Mouse (Mus musculus) ES-Bruce4 (cell line): ENCODE results near the gene Cyb5r4. TPM values are rescaled to one million over a fixed set of nuclear protein-coding genes. Genes with fewer than 3 reads are reported as not detected.
"Not testable (repeated sequence)": the region's sequence is repeated elsewhere in the genome, so short reads cannot be mapped to it uniquely, and the experiment has no call there.

Source experiments
- H3K27ac ChIP-seq: 2 replicates; pipeline ENCODE4 v1.5.1; 2012; ENCODE audit warnings: low read length, inconsistent platforms; ENCODE audit not compliant: insufficient read depth
- H3K27me3 ChIP-seq: 2 replicates; pipeline ENCODE4 v1.6.1; 2012; ENCODE audit warnings: mild to moderate bottlenecking, low read length, inconsistent platforms; ENCODE audit not compliant: control insufficient read depth, poor library complexity, insufficient read depth, severe bottlenecking
- H3K36me3 ChIP-seq: 2 replicates; pipeline ENCODE4 v1.6.1; 2012; ENCODE audit warnings: inconsistent platforms, mild to moderate bottlenecking, low read length, moderate library complexity; ENCODE audit not compliant: control insufficient read depth, poor library complexity, insufficient read depth, severe bottlenecking
- H3K4me1 ChIP-seq: one replicate; pipeline ENCODE4 v1.8.1; 2011; ENCODE audit warnings: low read length; ENCODE audit not compliant: control insufficient read depth, insufficient read depth
- H3K4me3 ChIP-seq: 2 replicates; pipeline ENCODE4 v1.5.1; 2011; ENCODE audit warnings: low read depth, mild to moderate bottlenecking, low read length
- H3K9ac ChIP-seq: 2 replicates; pipeline ENCODE4 v1.6.1; 2012; ENCODE audit warnings: low read depth, mild to moderate bottlenecking, inconsistent platforms; ENCODE audit not compliant: poor library complexity, severe bottlenecking
- H3K9me3 ChIP-seq: replicated peaks from 2 replicates; pipeline ENCODE4 v1.6.1; 2012; ENCODE audit warnings: mild to moderate bottlenecking, low read length, inconsistent platforms; ENCODE audit not compliant: control insufficient read depth, poor library complexity, insufficient read depth, severe bottlenecking
- CTCF ChIP-seq: IDR thresholded peaks from one replicate; pipeline ENCODE4 v1.8.1; 2011; ENCODE audit warnings: low read depth, low read length
- EP300 ChIP-seq: IDR thresholded peaks from 2 replicates; pipeline ENCODE4 v1.6.1; 2011; ENCODE audit warnings: low read depth, low read length; ENCODE audit not compliant: insufficient read depth
- POLR2A ChIP-seq: IDR thresholded peaks from one replicate; pipeline ENCODE4 v1.8.1; 2011; ENCODE audit warnings: low read length; ENCODE audit not compliant: insufficient read depth
- polyA plus RNA-seq: library from polyadenylated mRNA; stranded (reverse); fragments of >200 nt; gene quantifications from 2 replicates; pipeline ENCODE4 v1.2.4, GENCODE M21; 2011; ENCODE audit warnings: low read depth; ENCODE audit not compliant: missing spikeins, insufficient read depth, insufficient read length

Cyb5r4 gene
- polyA plus RNA-seq, result 49.6 and 51.0 TPM in 2 replicates

GRCm38 (mm10) chr9:87021778-87022523 is at the start of gene Cyb5r4:
Cyb5r4 (plus strand) TSS chr9:87022014.
- TF ChIP-seq POLR2A (peak; percentile 16), CTCF (no peak), EP300 (no peak)
- peak within 1 kb of the TSS; percentile 64 for H3K9ac ChIP-seq
- H3K36me3 ChIP-seq, result no peaks in the 10 kb centered on the region
- H3K27ac ChIP-seq, result no peak within 1 kb of the TSS
- H3K4me3 ChIP-seq, result peak within 1 kb of the TSS; percentile 96
- H3K9me3 ChIP-seq, result no peaks in the 10 kb centered on the region
- H3K27me3 ChIP-seq, result no peaks in the 10 kb centered on the region; the same call in 1 of the 2 replicates
- H3K4me1 ChIP-seq, result no peaks in the 10 kb centered on the region

DNA sequence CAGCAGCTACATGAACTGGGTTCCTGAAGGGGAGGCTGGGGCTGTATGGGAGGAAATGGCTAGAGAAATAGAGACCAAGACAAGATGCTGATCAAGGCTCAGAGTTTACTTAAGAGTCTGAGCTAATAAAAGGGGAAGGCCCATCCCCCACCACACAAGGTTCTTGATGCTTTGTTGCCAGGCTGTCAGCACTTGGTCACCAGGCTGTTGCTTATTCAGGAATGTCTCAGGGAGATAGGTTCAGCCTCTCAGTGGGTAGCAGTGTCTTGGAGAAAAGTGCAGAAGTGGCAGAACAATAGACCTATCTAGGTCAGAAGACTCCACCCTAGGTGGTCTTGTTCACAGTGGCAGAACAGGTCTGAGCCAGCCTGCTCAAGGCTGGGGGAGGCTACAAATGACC is 49.3 kb upstream of the Cyb5r4 start:
- not testable (repeated sequence) for H3K27me3 ChIP-seq, H3K4me3 ChIP-seq, H3K36me3 ChIP-seq, H3K9me3 ChIP-seq, H3K9ac ChIP-seq, H3K4me1 ChIP-seq
- TF ChIP-seq EP300, result peak; percentile 40; the same call in 1 of the 2 replicates
- peak overlapping the region; percentile 9; the same call in 1 of the 2 replicates for H3K27ac ChIP-seq

GRCm38 (mm10) chr9:86973562-86973961 is 48.3 kb upstream of the Cyb5r4 start:
- Histone ChIP-seq H3K9ac (no peak overlapping the region), H3K27me3 (no peaks in the 10 kb centered on the region), H3K9me3 (no peaks in the 10 kb centered on the region), H3K4me3 (no peak overlapping the region), H3K36me3 (no peaks in the 10 kb centered on the region), H3K4me1 (peaks cover 4% of the 10 kb centered on the region), H3K27ac (no peak overlapping the region)
- no peak for TF ChIP-seq CTCF
- no peak for TF ChIP-seq POLR2A
- TF ChIP-seq EP300, result no peak

- Histone ChIP-seq H3K27ac (no peak overlapping the region), H3K27me3 (no peaks in the 10 kb centered on the region), H3K36me3 (no peaks in the 10 kb centered on the region), H3K9ac (no peak overlapping the region), H3K4me1 (peaks cover 4% of the 10 kb centered on the region), H3K9me3 (no peaks in the 10 kb centered on the region), H3K4me3 (no peak overlapping the region)
- TF ChIP-seq CTCF, result no peak
- no peak for TF ChIP-seq POLR2A
- no peak for TF ChIP-seq EP300
Observed at GRCm38 (mm10) chr9:86976896-86977295, 44.9 kb upstream of the Cyb5r4 start.

GRCm38 (mm10) chr9:86978257-86978907 is 43.4 kb upstream of the Cyb5r4 start:
- TF ChIP-seq EP300 (no peak), POLR2A (no peak)

DNA sequence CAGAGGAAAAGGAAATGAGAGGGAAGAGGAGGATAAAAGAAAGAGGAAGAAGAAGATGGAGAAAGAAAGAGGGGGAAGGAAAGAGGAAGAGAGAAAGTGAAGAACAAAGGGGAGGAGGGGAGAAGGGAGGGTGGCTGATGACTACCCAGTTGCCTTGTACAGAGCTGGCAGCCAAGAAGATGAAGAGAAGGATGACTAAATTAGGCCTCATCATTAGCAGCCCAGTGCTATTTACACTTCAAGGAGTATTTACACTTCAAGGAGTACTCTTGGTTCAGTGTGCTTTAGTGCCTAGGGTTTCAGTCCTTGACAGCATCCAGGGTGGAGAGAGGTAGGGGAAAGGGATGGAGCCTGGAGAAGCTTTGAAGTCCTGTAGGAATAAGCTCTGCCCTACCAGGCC is 41.8 kb upstream of the Cyb5r4 start:
- Histone ChIP-seq H3K36me3 (no peaks in the 10 kb centered on the region), H3K4me1 (no peaks in the 10 kb centered on the region), H3K27me3 (no peaks in the 10 kb centered on the region), H3K27ac (no peak overlapping the region), H3K9ac (no peak overlapping the region), H3K9me3 (no peaks in the 10 kb centered on the region), H3K4me3 (no peak overlapping the region)
- TF ChIP-seq POLR2A, result no peak
- no peak for TF ChIP-seq CTCF
- TF ChIP-seq EP300, result no peak

More at GRCm38 (mm10) chr9:86978257-86978907, 43.4 kb upstream of the Cyb5r4 start:
- Histone ChIP-seq H3K9me3 (no peaks in the 10 kb centered on the region), H3K36me3 (no peaks in the 10 kb centered on the region), H3K4me1 (no peaks in the 10 kb centered on the region), H3K27ac (no peak overlapping the region), H3K27me3 (no peaks in the 10 kb centered on the region), H3K9ac (no peak overlapping the region), H3K4me3 (no peak overlapping the region)
